Mouse (Mus musculus): ENCODE data around the gene Srebf1. TPM values are rescaled to one million over a fixed set of nuclear protein-coding genes. Genes with fewer than 3 reads are reported as not detected.

Gene Srebf1
- polyA plus RNA-seq, 1 experiment from 2014 or later: 88.1 TPM

DNA sequence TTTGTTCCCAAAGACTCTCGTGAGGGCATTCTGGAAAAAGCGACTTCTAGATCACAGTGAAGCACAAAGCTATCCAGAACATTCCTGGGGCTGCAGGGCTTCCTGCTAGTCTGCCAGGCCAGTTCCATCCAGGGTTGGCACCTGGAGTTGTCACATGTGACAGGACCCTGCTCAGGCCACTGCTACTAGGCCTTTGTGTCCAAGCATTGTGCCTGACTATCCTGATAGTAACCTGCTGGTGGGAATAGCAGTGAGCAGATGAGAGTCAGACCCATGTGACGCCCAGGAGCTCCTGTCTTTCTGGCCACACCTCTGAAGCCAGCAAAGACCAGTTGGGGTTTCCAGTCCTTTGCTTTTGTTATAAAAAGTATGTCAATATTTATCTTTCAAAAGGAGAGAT lies 50.3 kb downstream of the Srebf1 start:
- H3K27me3 ChIP-seq (replicated peaks; ENCODE audit: control insufficient read depth, insufficient read depth, low read length): no peaks in the 10 kb centered on the region
- H3K4me1 ChIP-seq (replicated peaks; ENCODE audit: control insufficient read depth, insufficient read depth, low read length): peaks cover 6% of the 10 kb centered on the region; the same call in 1 of the 2 replicates
- no peak overlapping the region for H3K9ac ChIP-seq (ENCODE audit: low read depth, low read length)
- H3K36me3 ChIP-seq (ENCODE audit: control insufficient read depth, insufficient read depth): 0 out of 2 replicates have a peak, but pooled peaks cover 4% of the 10 kb centered on the region
- H3K4me2 ChIP-seq (replicated peaks; ENCODE audit: low read depth): no peak overlapping the region
- no peak for TF ChIP-seq CTCF (IDR thresholded peaks at IDR 0.05; ENCODE audit: low read depth)
- H3K27ac ChIP-seq (ENCODE audit: low read depth, low read length): no peak overlapping the region
- no peak overlapping the region for H3K4me3 ChIP-seq (ENCODE audit: low read depth, low read length)
- no peaks in the 10 kb centered on the region for H3K9me3 ChIP-seq (ENCODE audit: control insufficient read depth)
- WGBS: 78% methylated on average over 3 of the region's 3 CpGs
- no peak for ATAC-seq

DNA sequence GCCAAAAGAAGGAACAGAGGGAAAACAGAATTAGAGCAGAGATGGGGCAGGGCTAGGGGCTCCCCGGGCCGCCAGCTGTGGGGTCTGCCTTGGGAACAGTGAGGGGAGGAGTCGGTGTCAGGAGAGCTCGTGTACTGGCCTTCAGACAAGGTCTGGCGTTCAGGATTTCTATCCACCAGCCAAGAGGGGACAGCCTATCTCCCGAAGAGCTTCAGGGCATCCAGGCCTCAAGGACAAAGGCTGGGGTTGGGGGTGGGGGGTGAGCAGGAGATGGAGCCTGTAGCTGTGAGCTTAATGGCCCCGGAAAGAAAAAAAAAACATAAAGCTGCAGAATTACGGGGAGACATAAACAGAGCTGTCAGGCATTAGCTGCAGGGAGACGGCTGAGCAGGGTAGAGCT lies 53.6 kb downstream of the Srebf1 start:
- Histone ChIP-seq H3K4me3 (ENCODE audit: low read depth, low read length) (no peak overlapping the region), H3K27ac (ENCODE audit: low read depth, low read length) (no peak overlapping the region), H3K27me3 (replicated peaks; ENCODE audit: control insufficient read depth, insufficient read depth, low read length) (no peaks in the 10 kb centered on the region), H3K4me1 (replicated peaks; ENCODE audit: control insufficient read depth, insufficient read depth, low read length) (peaks cover 3% of the 10 kb centered on the region; the same call in 1 of the 2 replicates), H3K36me3 (ENCODE audit: control insufficient read depth, insufficient read depth) (0 out of 2 replicates have a peak, but pooled peaks cover 4% of the 10 kb centered on the region), H3K9me3 (ENCODE audit: control insufficient read depth) (no peaks in the 10 kb centered on the region), H3K4me2 (replicated peaks; ENCODE audit: low read depth) (no peak overlapping the region), H3K9ac (ENCODE audit: low read depth, low read length) (no peak overlapping the region)
- ATAC-seq: no peak
- WGBS: 32% methylated on average over 9 of the region's 9 CpGs
- no peak for TF ChIP-seq CTCF (IDR thresholded peaks at IDR 0.05; ENCODE audit: low read depth)

DNA sequence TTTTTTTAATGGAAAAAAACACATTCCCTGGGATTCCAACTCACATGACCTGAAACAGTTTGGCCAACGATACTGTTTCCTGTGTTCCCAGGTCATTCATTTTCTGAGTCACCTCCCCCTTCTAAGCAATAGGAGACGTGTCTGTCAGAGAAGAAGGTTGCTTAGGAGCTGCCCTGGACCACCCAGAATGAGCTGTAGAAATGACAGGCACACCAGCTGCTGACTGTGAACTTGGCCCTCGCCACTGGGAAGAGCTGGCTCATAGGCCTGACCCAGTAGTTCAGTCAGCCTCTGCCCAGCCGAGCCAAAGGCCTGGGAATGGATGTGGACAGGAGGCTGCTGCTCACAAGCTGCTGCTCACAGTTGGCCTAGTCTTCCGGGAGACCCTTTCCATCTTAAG lies 57.3 kb downstream of the Srebf1 start:
- no peak overlapping the region for H3K4me2 ChIP-seq (replicated peaks; ENCODE audit: low read depth)
- no peak overlapping the region; the same call in 1 of the 2 replicates for H3K27ac ChIP-seq (ENCODE audit: low read depth, low read length)
- no peaks in the 10 kb centered on the region for H3K4me1 ChIP-seq (replicated peaks; ENCODE audit: control insufficient read depth, insufficient read depth, low read length)

DNA sequence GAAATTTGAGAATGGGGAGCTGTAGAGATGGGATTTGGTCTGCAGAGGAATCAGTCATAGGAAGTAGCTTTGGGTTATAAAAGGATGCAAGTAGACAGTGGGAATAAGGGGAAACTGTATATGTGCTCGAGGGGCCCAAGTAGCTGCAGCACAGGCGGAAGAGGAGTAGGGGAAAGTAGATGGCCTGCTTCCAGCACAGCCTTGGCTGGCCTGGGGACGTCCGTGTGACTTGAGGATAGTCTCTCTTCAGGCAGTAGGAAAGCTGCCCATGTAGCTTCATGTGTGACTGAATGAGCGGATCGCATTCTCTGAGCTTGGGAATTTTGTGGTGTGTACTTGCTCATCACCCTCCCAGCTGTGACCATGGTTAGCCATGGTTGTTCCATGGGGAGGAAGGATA lies 57.9 kb downstream of the Srebf1 start:
- TF ChIP-seq CTCF (IDR thresholded peaks at IDR 0.05; ENCODE audit: low read depth): no peak
- no peak for ATAC-seq
- no peak overlapping the region for H3K4me2 ChIP-seq (replicated peaks; ENCODE audit: low read depth)
- 71% methylated on average over 6 of the region's 6 CpGs for WGBS
- no peaks in the 10 kb centered on the region for H3K4me1 ChIP-seq (replicated peaks; ENCODE audit: control insufficient read depth, insufficient read depth, low read length)
- H3K9ac ChIP-seq (ENCODE audit: low read depth, low read length): no peak overlapping the region
- no peaks in the 10 kb centered on the region for H3K9me3 ChIP-seq (ENCODE audit: control insufficient read depth)
- H3K27ac ChIP-seq (ENCODE audit: low read depth, low read length): no peak overlapping the region; the same call in 1 of the 2 replicates
- H3K27me3 ChIP-seq (replicated peaks; ENCODE audit: control insufficient read depth, insufficient read depth, low read length): no peaks in the 10 kb centered on the region
- H3K4me3 ChIP-seq (ENCODE audit: low read depth, low read length): no peak overlapping the region
- H3K36me3 ChIP-seq (ENCODE audit: control insufficient read depth, insufficient read depth): peaks cover 7% of the 10 kb centered on the region; the same call in 1 of the 2 replicates

More for the DNA sequence above, 57.3 kb downstream of the Srebf1 start:
- peaks cover 11% of the 10 kb centered on the region; the same call in 1 of the 2 replicates for H3K36me3 ChIP-seq (ENCODE audit: control insufficient read depth, insufficient read depth)
- no peak for ATAC-seq
- no peak for TF ChIP-seq CTCF (IDR thresholded peaks at IDR 0.05; ENCODE audit: low read depth)
- H3K9ac ChIP-seq (ENCODE audit: low read depth, low read length): no peak overlapping the region
- WGBS: 54% methylated on average over 5 of the region's 5 CpGs
- H3K27me3 ChIP-seq (replicated peaks; ENCODE audit: control insufficient read depth, insufficient read depth, low read length): no peaks in the 10 kb centered on the region
- no peak overlapping the region for H3K4me3 ChIP-seq (ENCODE audit: low read depth, low read length)
- no peaks in the 10 kb centered on the region for H3K9me3 ChIP-seq (ENCODE audit: control insufficient read depth)

DNA sequence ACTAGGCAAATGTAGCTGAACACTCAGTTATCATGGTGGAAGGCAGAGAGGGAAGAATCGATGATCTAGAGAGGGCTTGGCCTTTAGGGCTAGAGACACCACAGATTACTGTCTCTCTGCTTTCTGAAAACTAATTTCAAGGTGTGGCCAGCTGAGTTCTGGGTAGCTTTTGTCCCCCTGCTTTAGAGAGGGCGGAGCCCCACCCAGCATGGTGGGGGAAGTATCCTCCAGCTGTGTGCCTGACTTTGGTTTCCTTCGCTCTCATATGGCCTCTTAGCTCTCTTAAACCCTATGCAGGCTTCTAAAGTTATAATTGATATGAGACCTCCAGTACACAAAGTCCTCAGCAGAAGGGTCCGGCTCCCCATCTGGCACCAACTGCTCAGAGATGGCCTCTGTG lies 59.0 kb downstream of the Srebf1 start:
- Histone ChIP-seq H3K36me3 (ENCODE audit: control insufficient read depth, insufficient read depth) (peaks cover 7% of the 10 kb centered on the region; the same call in 1 of the 2 replicates), H3K9me3 (ENCODE audit: control insufficient read depth) (no peaks in the 10 kb centered on the region), H3K9ac (ENCODE audit: low read depth, low read length) (no peak overlapping the region), H3K27ac (ENCODE audit: low read depth, low read length) (no peak overlapping the region), H3K4me3 (ENCODE audit: low read depth, low read length) (no peak overlapping the region), H3K4me2 (replicated peaks; ENCODE audit: low read depth) (no peak overlapping the region), H3K4me1 (replicated peaks; ENCODE audit: control insufficient read depth, insufficient read depth, low read length) (no peaks in the 10 kb centered on the region), H3K27me3 (replicated peaks; ENCODE audit: control insufficient read depth, insufficient read depth, low read length) (no peaks in the 10 kb centered on the region)
- WGBS: 85% methylated on average over 4 of the region's 4 CpGs
- TF ChIP-seq CTCF (IDR thresholded peaks at IDR 0.05; ENCODE audit: low read depth): no peak
- no peak for ATAC-seq

DNA sequence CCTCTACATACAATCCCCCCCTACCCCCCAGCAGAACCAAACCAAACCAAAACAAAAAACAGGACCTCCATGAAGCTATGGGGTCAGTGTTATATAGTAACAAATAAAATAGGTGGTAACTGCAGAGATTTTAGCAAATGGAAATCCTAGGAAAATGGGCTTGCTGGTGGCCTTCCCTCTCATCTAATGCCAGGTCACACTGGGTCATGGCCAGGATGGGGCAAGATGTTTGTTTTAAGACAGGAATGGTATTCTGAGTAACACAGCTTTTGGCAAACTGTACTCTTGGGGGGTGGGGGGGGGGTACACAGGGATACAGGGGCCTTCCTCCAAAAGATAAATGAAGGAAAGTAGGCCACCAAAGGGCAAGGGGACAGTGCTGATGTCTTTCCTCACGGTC lies 59.8 kb downstream of the Srebf1 start:
- no peak for ATAC-seq
- no peaks in the 10 kb centered on the region for H3K27me3 ChIP-seq (replicated peaks; ENCODE audit: control insufficient read depth, insufficient read depth, low read length)
- no peak overlapping the region for H3K4me3 ChIP-seq (ENCODE audit: low read depth, low read length)
- no peak overlapping the region for H3K27ac ChIP-seq (ENCODE audit: low read depth, low read length)
- 79% methylated on average over 1 of the region's 1 CpGs for WGBS
- no peaks in the 10 kb centered on the region for H3K9me3 ChIP-seq (ENCODE audit: control insufficient read depth)
- TF ChIP-seq CTCF (IDR thresholded peaks at IDR 0.05; ENCODE audit: low read depth): no peak
- H3K4me1 ChIP-seq (replicated peaks; ENCODE audit: control insufficient read depth, insufficient read depth, low read length): no peaks in the 10 kb centered on the region
- H3K36me3 ChIP-seq (ENCODE audit: control insufficient read depth, insufficient read depth): peaks cover 7% of the 10 kb centered on the region; the same call in 1 of the 2 replicates
- H3K4me2 ChIP-seq (replicated peaks; ENCODE audit: low read depth): no peak overlapping the region
- H3K9ac ChIP-seq (ENCODE audit: low read depth, low read length): no peak overlapping the region
